Mouse (Mus musculus) lung, adult 18-20 months (tissue): Measurements from ENCODE around the gene Bax.
A peak's percentile ranks its signal among the peaks of the same experiment; 100 is the strongest.
"Not testable (repeated sequence)": the region's sequence is repeated elsewhere in the genome, so short reads cannot be mapped to it uniquely, and the experiment has no call there.

Source experiments
- DNase-seq, 2 experiments: peaks; one replicate each; pipeline ENCODE4 v3.0.0; 2022; ENCODE audit warnings: mixed read lengths in 2 of 2

Bax gene

GRCm38 (mm10) chr7:45480310-45480709 lies 13.6 kb upstream of the Bax start:
- not testable (repeated sequence) for DNase-seq

GRCm38 (mm10) chr7:45478774-45479173 lies 12.1 kb upstream of the Bax start:
- no peak for DNase-seq

GRCm38 (mm10) chr7:45477003-45477402 lies 10.3 kb upstream of the Bax start:
- DNase-seq, result peak; percentile 55 to 74

GRCm38 (mm10) chr7:45476453-45476852 lies 9.8 kb upstream of the Bax start:
- DNase-seq, result no peak

GRCm38 (mm10) chr7:45475291-45475969 lies 8.7 kb upstream of the Bax start:
- DNase-seq, result peak in 1 of 2 experiments; percentile 45

- DNase-seq, result peak; percentile 61 to 73
Measured at GRCm38 (mm10) chr7:45470869-45471268, 4.2 kb upstream of the Bax start.

- DNase-seq, result peak; percentile 72 to 86
Measured at GRCm38 (mm10) chr7:45467090-45467670, 482 bp upstream of the Bax start.

GRCm38 (mm10) chr7:45465549-45465948 lies 1.1 kb downstream of the Bax start:
- no peak for DNase-seq

GRCm38 (mm10) chr7:45465112-45465511 lies 1.6 kb downstream of the Bax start:
- DNase-seq, result no peak

GRCm38 (mm10) chr7:45463987-45464778 lies 2.5 kb downstream of the Bax start:
- no peak for DNase-seq

GRCm38 (mm10) chr7:45462868-45463267 lies 3.8 kb downstream of the Bax start:
- DNase-seq, result not testable (repeated sequence)

- DNase-seq, result no peak
Measured at GRCm38 (mm10) chr7:45462325-45462724, 4.4 kb downstream of the Bax start.

- DNase-seq, result no peak
Measured at GRCm38 (mm10) chr7:45461781-45462180, 4.9 kb downstream of the Bax start.

- no peak for DNase-seq
Measured at GRCm38 (mm10) chr7:45461326-45461725, 5.4 kb downstream of the Bax start.

GRCm38 (mm10) chr7:45460860-45461314 lies 5.8 kb downstream of the Bax start:
- peak; percentile 82 to 85 for DNase-seq

- DNase-seq, result no peak
Measured at GRCm38 (mm10) chr7:45460377-45460776, 6.3 kb downstream of the Bax start.

GRCm38 (mm10) chr7:45459564-45460140 lies 7.0 kb downstream of the Bax start, which contains the start of gene Ftl1:
TSS of gene Ftl1 (minus strand) at chr7:45459884.
- peak; percentile 99 for DNase-seq

- peak; percentile 75 to 82 for DNase-seq
Measured at GRCm38 (mm10) chr7:45458748-45459563, 7.7 kb downstream of the Bax start.

GRCm38 (mm10) chr7:45457204-45458060 lies 9.3 kb downstream of the Bax start:
- DNase-seq, result peak; percentile 36 to 40

GRCm38 (mm10) chr7:45456721-45457203 lies 9.9 kb downstream of the Bax start:
- DNase-seq, result no peak
